Mouse (Mus musculus): ENCODE measurements around the gene Dgkq. TPM values are rescaled to one million over a fixed set of nuclear protein-coding genes. Genes with fewer than 3 reads are reported as not detected.

Gene Dgkq
- total RNA-seq, 2 experiments from 2014 or later = 12.8 to 13.4 TPM

GRCm38 (mm10) chr5:108626050-108626660 lies 43.3 kb downstream of the Dgkq start:
- DNase-seq = no peak
- intact Hi-C loops (cut with DNase I) = no loop called here

GRCm38 (mm10) chr5:108621870-108622269 lies 47.6 kb downstream of the Dgkq start:
- DNase-seq = peak; percentile 33 to 40
- intact Hi-C loops (cut with DNase I) = no loop called here

GRCm38 (mm10) chr5:108610426-108610825 lies 59.0 kb downstream of the Dgkq start:
- no peak for DNase-seq
- intact Hi-C loops (cut with DNase I) = no loop called here

GRCm38 (mm10) chr5:108602537-108602936 lies 66.9 kb downstream of the Dgkq start:
- intact Hi-C loops (cut with DNase I) = no loop called here
- no peak for DNase-seq

- intact Hi-C loops (cut with DNase I) = no loop called here
Observed at GRCm38 (mm10) chr5:108599923-108600322, 69.5 kb downstream of the Dgkq start.

More at GRCm38 (mm10) chr5:108599923-108600322, 69.5 kb downstream of the Dgkq start:
- no peak for DNase-seq

Other genes starting within 250 kb of the Dgkq start
- 100 to 1,000 TPM; 857 to 862 TPM for gene Atp5k, start 235.2 kb downstream of the Dgkq start, total RNA-seq (2021)
- gene Mfsd7a, start 220.8 kb downstream of the Dgkq start, total RNA-seq (2021) = 1 to 10 TPM in 1 of 2 experiments, under 1 TPM in 1; 0.77 to 1.3 TPM
- 10 to 100 TPM; 46.2 to 54.8 TPM for gene Pcgf3, start 208.4 kb downstream of the Dgkq start, total RNA-seq (2021)
- gene Cplx1, start 119.6 kb downstream of the Dgkq start, total RNA-seq (2021) = under 1 TPM in 1 of 2 experiments, not detected in 1; 0.38 TPM
- 10 to 100 TPM; 35.8 to 37.6 TPM for gene Gak, start 39.9 kb downstream of the Dgkq start, total RNA-seq (2021)
- gene Tmem175, start 39.9 kb downstream of the Dgkq start, total RNA-seq (2021) = 10 to 100 TPM; 10.2 to 10.3 TPM
- 10 to 100 TPM; 13.2 to 14.6 TPM for gene Idua, start 9.3 kb downstream of the Dgkq start, total RNA-seq (2021)
- under 1 TPM in 1 of 2 experiments, not detected in 1; 0.17 TPM for gene Slc26a1, start 5.9 kb upstream of the Dgkq start, total RNA-seq (2021)
- 10 to 100 TPM; 18.0 to 24.2 TPM for gene Fgfrl1, start 22.7 kb upstream of the Dgkq start, total RNA-seq (2021)
- not detected for gene Rnf212, start 105.3 kb upstream of the Dgkq start, total RNA-seq (2021)
- not detected for gene Tmed11, start 125.7 kb upstream of the Dgkq start, total RNA-seq (2021)
- not detected for gene Vmn2r8, start 139.2 kb upstream of the Dgkq start, total RNA-seq (2021)
- gene Vmn2r9, start 182.9 kb upstream of the Dgkq start, total RNA-seq (2021) = not detected

Measured in heart, postnatal 10 days (tissue).